Mouse (Mus musculus): ENCODE data around the gene Elf4. TPM values are rescaled to one million over a fixed set of nuclear protein-coding genes. Genes with fewer than 3 reads are reported as not detected.

Elf4 gene
- polyA plus RNA-seq, 2 experiments: 2.6 to 3.8 TPM

GRCm38 (mm10) chrX:48433527-48433899 lies 29.4 kb downstream of the Elf4 start:
- Histone ChIP-seq H3K27ac (no peak overlapping the region), H3K9me3 (ENCODE audit: control insufficient read depth, low read length) (no peaks in the 10 kb centered on the region), H3K36me3 (replicated peaks; ENCODE audit: control insufficient read depth, insufficient read depth, low read depth) (no peaks in the 10 kb centered on the region), H3K4me2 (ENCODE audit: low read depth) (no peak overlapping the region), H3K9ac (replicated peaks) (no peak overlapping the region), H3K27me3 (ENCODE audit: control insufficient read depth, insufficient read depth, low read length) (no peaks in the 10 kb centered on the region), H3K4me1 (replicated peaks; ENCODE audit: control insufficient read depth in 2 of 2, insufficient read depth in 2 of 2, low read length in 1 of 2) (peaks cover 0 to 25% of the 10 kb centered on the region in 2 experiments; a peak in 2 of 4 replicates), H3K4me3 (ENCODE audit: insufficient read depth in 1 of 2, low read depth in 2 of 2, low read length in 2 of 2) (no peak overlapping the region)
- TF ChIP-seq CTCF (IDR thresholded peaks at IDR 0.05; ENCODE audit: low read depth): no peak
- TF ChIP-seq EP300 (IDR thresholded peaks at IDR 0.05; ENCODE audit: low read depth): no peak
- no peak for DNase-seq (ENCODE audit: low read depth in 3 of 3, low spot score in 3 of 3)
- WGBS (ENCODE audit: insufficient replicate concordance): 13% methylated on average over 6 of the region's 6 CpGs
- peak; percentile 26; the same call in 1 of the 2 replicates for ATAC-seq (ENCODE audit: insufficient read depth)

DNA sequence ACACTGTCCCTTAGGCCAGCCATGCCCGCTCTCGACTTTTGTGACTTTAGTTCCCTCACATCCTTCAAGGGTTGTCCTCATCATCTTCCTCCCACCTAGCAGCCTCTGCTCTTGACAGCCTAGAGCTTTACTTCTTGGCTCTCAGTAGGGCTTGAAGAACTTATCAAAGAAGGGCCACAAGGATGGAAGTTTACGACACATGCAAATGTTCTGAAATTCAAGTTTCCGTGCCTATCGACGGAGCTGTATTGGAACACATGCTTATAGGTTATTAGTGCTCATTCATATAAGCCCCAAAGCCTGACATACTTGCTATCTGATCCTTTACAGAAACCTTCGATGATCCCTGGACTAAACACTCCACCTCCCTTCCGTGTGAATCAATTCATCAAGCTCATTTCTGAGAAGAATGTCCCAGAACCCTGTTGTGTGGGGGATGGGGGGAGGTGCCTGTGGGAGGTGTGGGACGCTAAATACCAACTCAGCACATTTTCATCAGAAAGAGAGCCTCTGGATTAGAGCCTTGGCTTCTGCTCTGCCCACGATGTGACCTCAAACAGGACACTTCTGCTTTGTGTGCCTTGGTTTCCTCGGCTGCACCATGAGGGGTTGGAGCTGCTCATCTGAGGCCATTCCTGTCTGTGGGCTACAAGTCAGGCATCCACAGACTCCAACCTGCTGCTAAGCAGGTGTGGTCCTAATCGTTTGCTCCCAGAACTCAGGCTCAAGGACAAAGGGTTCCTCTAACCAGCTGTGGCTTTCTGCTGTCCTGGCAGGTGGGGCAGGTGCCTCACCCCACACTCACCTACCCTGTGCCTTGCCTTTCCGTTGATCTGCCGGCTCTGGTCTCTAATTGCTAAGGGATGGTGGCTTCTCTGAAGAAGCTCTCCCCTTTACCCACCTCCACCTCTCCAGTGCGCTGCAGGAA lies 30.1 kb downstream of the Elf4 start:
- H3K4me1 ChIP-seq (replicated peaks; ENCODE audit: control insufficient read depth in 2 of 2, insufficient read depth in 2 of 2, low read length in 1 of 2): peaks cover 0 to 29% of the 10 kb centered on the region in 2 experiments; a peak in 2 of 4 replicates
- no peaks in the 10 kb centered on the region for H3K27me3 ChIP-seq (ENCODE audit: control insufficient read depth, insufficient read depth, low read length)
- no peaks in the 10 kb centered on the region for H3K9me3 ChIP-seq (ENCODE audit: control insufficient read depth, low read length)
- TF ChIP-seq EP300 (IDR thresholded peaks at IDR 0.05; ENCODE audit: low read depth) (no peak), CTCF (IDR thresholded peaks at IDR 0.05; ENCODE audit: low read depth) (no peak)
- no peak overlapping the region for H3K9ac ChIP-seq (replicated peaks)
- no peak overlapping the region for H3K4me3 ChIP-seq (ENCODE audit: insufficient read depth in 1 of 2, low read depth in 2 of 2, low read length in 2 of 2)
- H3K4me2 ChIP-seq (ENCODE audit: low read depth): no peak overlapping the region
- no peak for DNase-seq (ENCODE audit: low read depth in 3 of 3, low spot score in 3 of 3)
- no peak overlapping the region for H3K27ac ChIP-seq
- no peak for ATAC-seq (ENCODE audit: insufficient read depth)
- H3K36me3 ChIP-seq (replicated peaks; ENCODE audit: control insufficient read depth, insufficient read depth, low read depth): no peaks in the 10 kb centered on the region
- 32% methylated on average over 15 of the region's 15 CpGs for WGBS (ENCODE audit: insufficient replicate concordance)

- Histone ChIP-seq H3K4me1 (replicated peaks; ENCODE audit: control insufficient read depth in 2 of 2, insufficient read depth in 2 of 2, low read length in 1 of 2) (peaks cover 0 to 36% of the 10 kb centered on the region in 2 experiments; a peak in 3 of 4 replicates), H3K27me3 (ENCODE audit: control insufficient read depth, insufficient read depth, low read length) (no peaks in the 10 kb centered on the region), H3K4me2 (ENCODE audit: low read depth) (no peak overlapping the region), H3K9ac (replicated peaks) (no peak overlapping the region), H3K4me3 (ENCODE audit: insufficient read depth in 1 of 2, low read depth in 2 of 2, low read length in 2 of 2) (no peak overlapping the region), H3K9me3 (ENCODE audit: control insufficient read depth, low read length) (no peaks in the 10 kb centered on the region), H3K27ac (no peak overlapping the region), H3K36me3 (replicated peaks; ENCODE audit: control insufficient read depth, insufficient read depth, low read depth) (no peaks in the 10 kb centered on the region)
- DNase-seq (ENCODE audit: low read depth in 3 of 3, low spot score in 3 of 3) (no peak), ATAC-seq (ENCODE audit: insufficient read depth) (0 out of 2 replicates have a peak, but pooled peaks have one; percentile 4)
- TF ChIP-seq EP300 (IDR thresholded peaks at IDR 0.05; ENCODE audit: low read depth): no peak
- no peak for TF ChIP-seq CTCF (IDR thresholded peaks at IDR 0.05; ENCODE audit: low read depth)
- 15% methylated on average over 6 of the region's 6 CpGs for WGBS (ENCODE audit: insufficient replicate concordance)
Observed at GRCm38 (mm10) chrX:48429538-48429937, 33.4 kb downstream of the Elf4 start.

GRCm38 (mm10) chrX:48429100-48429499 lies 33.8 kb downstream of the Elf4 start:
- H3K27me3 ChIP-seq (ENCODE audit: control insufficient read depth, insufficient read depth, low read length): no peaks in the 10 kb centered on the region
- H3K9ac ChIP-seq (replicated peaks): no peak overlapping the region
- DNase-seq (ENCODE audit: low read depth in 3 of 3, low spot score in 3 of 3) (no peak), ATAC-seq (ENCODE audit: insufficient read depth) (no peak)
- H3K4me1 ChIP-seq (replicated peaks; ENCODE audit: control insufficient read depth in 2 of 2, insufficient read depth in 2 of 2, low read length in 1 of 2): peaks cover 0 to 36% of the 10 kb centered on the region in 2 experiments; a peak in 3 of 4 replicates
- no peak overlapping the region for H3K27ac ChIP-seq
- TF ChIP-seq EP300 (IDR thresholded peaks at IDR 0.05; ENCODE audit: low read depth): no peak
- no peak for TF ChIP-seq CTCF (IDR thresholded peaks at IDR 0.05; ENCODE audit: low read depth)
- no peak overlapping the region for H3K4me3 ChIP-seq (ENCODE audit: insufficient read depth in 1 of 2, low read depth in 2 of 2, low read length in 2 of 2)
- H3K9me3 ChIP-seq (ENCODE audit: control insufficient read depth, low read length): no peaks in the 10 kb centered on the region
- H3K36me3 ChIP-seq (replicated peaks; ENCODE audit: control insufficient read depth, insufficient read depth, low read depth): no peaks in the 10 kb centered on the region
- H3K4me2 ChIP-seq (ENCODE audit: low read depth): no peak overlapping the region

- H3K4me1 ChIP-seq (replicated peaks; ENCODE audit: control insufficient read depth in 2 of 2, insufficient read depth in 2 of 2, low read length in 1 of 2): peaks cover 0 to 33% of the 10 kb centered on the region in 2 experiments; a peak in 3 of 4 replicates
- no peaks in the 10 kb centered on the region for H3K9me3 ChIP-seq (ENCODE audit: control insufficient read depth, low read length)
- no peak for DNase-seq (ENCODE audit: low read depth in 3 of 3, low spot score in 3 of 3)
- no peaks in the 10 kb centered on the region for H3K27me3 ChIP-seq (ENCODE audit: control insufficient read depth, insufficient read depth, low read length)
- H3K36me3 ChIP-seq (replicated peaks; ENCODE audit: control insufficient read depth, insufficient read depth, low read depth): no peaks in the 10 kb centered on the region
- no peak for TF ChIP-seq CTCF (IDR thresholded peaks at IDR 0.05; ENCODE audit: low read depth)
- TF ChIP-seq EP300 (IDR thresholded peaks at IDR 0.05; ENCODE audit: low read depth): no peak
- no peak overlapping the region for H3K27ac ChIP-seq
- H3K4me2 ChIP-seq (ENCODE audit: low read depth): no peak overlapping the region
- 42% methylated on average over 8 of the region's 8 CpGs for WGBS (ENCODE audit: insufficient replicate concordance)
- H3K4me3 ChIP-seq (ENCODE audit: insufficient read depth in 1 of 2, low read depth in 2 of 2, low read length in 2 of 2): no peak overlapping the region
- no peak for ATAC-seq (ENCODE audit: insufficient read depth)
- H3K9ac ChIP-seq (replicated peaks): no peak overlapping the region
Observed at GRCm38 (mm10) chrX:48428642-48429041, 34.3 kb downstream of the Elf4 start.
